Mouse (Mus musculus) right cerebral cortex, postnatal 14 days (tissue): ENCODE data around the gene Rpl23.
"Not testable (repeated sequence)": the region's sequence is repeated elsewhere in the genome, so short reads cannot be mapped to it uniquely, and the experiment has no call there.

Source experiments
- DNase-seq: peaks from one replicate; pipeline ENCODE4 v3.0.0; 2022

Gene Rpl23

GRCm38 (mm10) chr11:97753277-97753676, 29.0 kb downstream of the Rpl23 start:
- no peak for DNase-seq

GRCm38 (mm10) chr11:97748496-97748895, 33.7 kb downstream of the Rpl23 start:
- DNase-seq, result no peak

GRCm38 (mm10) chr11:97747773-97748172, 34.5 kb downstream of the Rpl23 start:
- DNase-seq, result no peak

DNA sequence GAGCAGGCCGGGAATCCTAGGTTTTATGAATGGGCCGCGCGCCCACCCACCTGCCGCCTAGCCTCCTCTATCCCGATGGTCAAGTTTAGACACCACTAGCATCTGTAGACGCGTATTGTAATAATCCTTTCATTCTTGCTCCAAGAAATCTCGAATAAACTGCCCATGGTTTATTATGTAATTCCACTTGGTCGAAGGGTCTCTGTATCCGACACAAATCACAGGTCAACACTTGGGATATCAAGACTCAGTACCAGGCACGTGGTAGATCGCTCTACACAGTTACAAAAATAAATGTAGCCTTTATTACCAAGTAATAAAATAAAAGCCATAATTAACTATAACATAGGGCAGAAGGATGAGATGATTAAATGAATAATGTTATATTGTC, 36.9 kb downstream of the Rpl23 start:
- DNase-seq, result no peak

DNA sequence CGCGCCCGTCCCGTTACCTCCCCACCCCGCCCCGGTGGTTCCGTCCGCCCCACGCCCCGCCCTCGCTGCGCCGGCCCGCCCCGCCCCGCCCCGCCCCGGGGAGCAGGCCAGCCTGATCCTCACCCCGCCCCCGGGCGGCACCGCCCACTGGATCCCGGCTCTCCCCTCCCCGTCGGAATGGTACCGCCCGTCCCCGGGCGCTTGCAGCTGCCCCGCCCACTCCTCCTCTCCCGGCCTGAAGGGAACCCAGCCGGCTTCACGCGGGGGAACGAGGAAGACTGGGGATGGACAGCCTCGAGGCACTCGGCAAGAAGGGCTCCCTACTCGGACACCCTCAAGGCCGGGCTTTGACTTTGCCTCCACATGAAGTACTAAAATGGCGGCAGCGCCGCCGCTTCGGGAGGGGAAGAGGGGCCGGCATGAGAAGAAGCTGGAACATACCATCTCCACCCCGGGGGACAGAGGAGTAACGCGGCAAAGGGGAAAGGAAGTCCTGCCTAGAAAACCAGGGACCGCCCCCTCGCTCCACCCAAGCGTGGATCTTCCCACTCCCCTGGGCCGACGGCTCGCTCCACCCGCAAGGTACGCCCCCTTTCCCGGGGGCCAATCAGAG, 37.4 kb downstream of the Rpl23 start:
- peak; percentile 98 for DNase-seq

DNA sequence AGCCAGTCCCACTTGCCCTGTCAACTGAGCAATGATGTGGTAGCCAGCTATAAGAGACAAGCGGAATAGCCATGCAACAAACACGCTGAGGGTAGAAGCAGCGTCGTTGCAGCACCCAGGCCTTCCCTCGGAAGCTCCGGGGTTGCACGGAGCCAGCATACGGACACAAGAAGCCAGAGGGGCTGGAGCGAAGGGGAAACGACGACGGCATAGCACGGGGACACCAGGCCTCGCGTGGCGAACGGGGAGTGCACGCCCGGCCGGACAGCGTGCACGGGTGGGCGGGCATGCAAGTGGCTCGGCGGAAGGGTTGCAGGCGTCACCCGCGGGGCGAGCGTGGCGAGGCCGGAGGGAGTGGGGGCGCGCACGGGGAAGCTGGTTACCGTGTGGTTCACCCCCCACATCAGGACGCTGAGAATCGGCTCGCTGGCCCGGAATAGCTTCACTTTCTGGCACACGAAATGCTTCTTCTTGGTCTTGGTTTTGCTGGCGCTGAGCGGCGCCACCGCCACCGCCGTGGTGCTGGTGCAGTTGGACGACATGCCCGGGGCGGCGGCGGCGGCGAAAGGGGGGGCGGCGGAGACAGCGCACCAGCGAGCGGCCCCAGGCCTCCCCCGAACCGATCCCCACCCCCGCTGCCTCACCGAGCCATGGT, 38.0 kb downstream of the Rpl23 start, which contains the start of gene Pip4k2b:
TSS of gene Pip4k2b (minus strand) at position 642 of the 655 bp plus-strand sequence.
- peak; percentile 61 for DNase-seq

DNA sequence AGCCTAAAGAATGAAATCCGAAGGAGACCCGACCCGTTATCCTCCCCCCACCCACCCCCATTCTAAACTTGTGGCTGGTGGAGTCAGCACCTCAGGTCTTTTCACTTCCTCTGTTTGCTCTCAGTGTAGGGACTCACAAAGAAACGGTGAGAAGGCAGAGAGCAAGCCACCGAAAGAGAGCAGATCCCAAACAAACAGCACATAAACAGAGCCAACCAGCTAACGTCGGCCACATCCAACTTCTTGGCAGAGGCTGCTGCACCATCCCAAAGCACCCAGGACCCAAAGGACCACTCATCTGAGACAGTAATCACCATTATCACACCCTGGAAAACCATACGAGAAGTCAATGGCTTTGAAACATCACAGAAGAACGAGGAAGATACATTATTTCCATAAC, 38.8 kb downstream of the Rpl23 start:
- DNase-seq, result no peak

DNA sequence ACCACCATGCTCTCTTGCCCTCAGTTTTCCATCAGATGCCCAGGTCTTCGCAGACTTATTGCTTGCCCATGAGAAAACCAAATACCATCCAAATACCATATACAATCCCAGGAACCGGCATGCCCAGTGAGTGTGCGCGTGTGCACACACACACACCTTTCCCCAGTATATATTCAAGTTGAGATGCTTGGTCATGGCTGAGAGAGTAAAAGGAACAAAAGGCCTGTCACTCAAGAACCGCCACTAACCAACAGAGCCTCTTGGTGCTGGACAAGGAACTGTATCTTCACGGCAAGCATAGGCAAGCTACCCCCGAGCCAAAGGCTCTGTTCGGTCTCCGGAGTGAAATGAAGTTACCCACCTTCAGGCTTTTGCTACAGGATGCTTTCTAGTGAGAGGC, 39.6 kb downstream of the Rpl23 start:
- no peak for DNase-seq

- no peak for DNase-seq
Observed at GRCm38 (mm10) chr11:97742157-97742556, 40.1 kb downstream of the Rpl23 start.

- DNase-seq, result peak; percentile 36
Observed at GRCm38 (mm10) chr11:97740190-97740589, 42.0 kb downstream of the Rpl23 start.

- DNase-seq, result no peak
Observed at GRCm38 (mm10) chr11:97739155-97739554, 43.1 kb downstream of the Rpl23 start.

- DNase-seq, result no peak
Observed at GRCm38 (mm10) chr11:97738703-97739102, 43.5 kb downstream of the Rpl23 start.

GRCm38 (mm10) chr11:97737600-97737999, 44.6 kb downstream of the Rpl23 start:
- no peak for DNase-seq

GRCm38 (mm10) chr11:97736645-97737044, 45.6 kb downstream of the Rpl23 start:
- no peak for DNase-seq

GRCm38 (mm10) chr11:97734810-97735209, 47.4 kb downstream of the Rpl23 start:
- not testable (repeated sequence) for DNase-seq

- DNase-seq, result no peak
Observed at GRCm38 (mm10) chr11:97733689-97734088, 48.5 kb downstream of the Rpl23 start.

- no peak for DNase-seq
Observed at GRCm38 (mm10) chr11:97728730-97729129, 53.5 kb downstream of the Rpl23 start.

GRCm38 (mm10) chr11:97728311-97728710, 53.9 kb downstream of the Rpl23 start:
- no peak for DNase-seq
